Mouse (Mus musculus) erythroblast, embryonic 14.5 days (primary cell): ENCODE measurements around the gene Scp2.

Experiments used
- GATA1 ChIP-seq: IDR thresholded peaks from 2 replicates; pipeline ENCODE4 v1.6.1; 2012; ENCODE audit warnings: low read length, inconsistent platforms, mixed read lengths
- TAL1 ChIP-seq: IDR thresholded peaks from 3 replicates; pipeline ENCODE4 v1.6.1; 2012; ENCODE audit warnings: low read length, inconsistent platforms, mixed read lengths

- no peak for TF ChIP-seq TAL1
- no peak for TF ChIP-seq GATA1
Measured at GRCm38 (mm10) chr4:108066569-108066968, 78.2 kb downstream of the Scp2 start.
